Mouse (Mus musculus) forebrain, postnatal 0 days (tissue): Measurements from ENCODE around the gene Stk38l. TPM values are rescaled to one million over a fixed set of nuclear protein-coding genes. Genes with fewer than 3 reads are reported as not detected.

ENCODE experiments used
- ATAC-seq: fragments of 200-750 bp; cut with Nextera tagmentation; 2 replicates; pipeline ENCODE4 v1.8.0; 2017; ENCODE audit warnings: mild to moderate bottlenecking, moderate library complexity
- DNase-seq: peaks from one replicate; pipeline ENCODE4 v3.0.0-alpha.2; 2015
- H3K27ac ChIP-seq: fragments of 300-500 bp; sonication (generic); 2 replicates; pipeline ENCODE4 v1.5.1; 2014; ENCODE audit warnings: low read depth, mild to moderate bottlenecking, antibody characterized with exemption, low read length, moderate library complexity, mixed read lengths
- H3K27me3 ChIP-seq: fragments of 300-500 bp; sonication (generic); 2 replicates; pipeline ENCODE4 v1.6.1; 2014; ENCODE audit warnings: mild to moderate bottlenecking, low read length, mixed read lengths; ENCODE audit not compliant: insufficient read depth
- H3K36me3 ChIP-seq: fragments of 300-500 bp; sonication (generic); 2 replicates; pipeline ENCODE4 v1.6.1; 2014; ENCODE audit warnings: mild to moderate bottlenecking, moderate library complexity; ENCODE audit not compliant: insufficient read depth
- H3K4me1 ChIP-seq: fragments of 300-500 bp; sonication (generic); 2 replicates; pipeline ENCODE4 v1.6.1; 2014; ENCODE audit warnings: antibody characterized with exemption; ENCODE audit not compliant: insufficient read depth
- H3K4me2 ChIP-seq: fragments of 300-500 bp; sonication (generic); 2 replicates; pipeline ENCODE4 v1.6.1; 2014; ENCODE audit warnings: low read depth, mild to moderate bottlenecking, moderate library complexity
- H3K4me3 ChIP-seq: fragments of 300-500 bp; sonication (generic); 2 replicates; pipeline ENCODE4 v1.5.1; 2014; ENCODE audit warnings: low read depth, low read length, mixed read lengths
- H3K9ac ChIP-seq: fragments of 300-500 bp; sonication (generic); 2 replicates; pipeline ENCODE4 v1.6.1; 2014; ENCODE audit warnings: mild to moderate bottlenecking
- H3K9me3 ChIP-seq: fragments of 300-500 bp; sonication (generic); 2 replicates; pipeline ENCODE4 v1.6.1; 2016; ENCODE audit warnings: low read length
- CTCF ChIP-seq: sonication (generic); IDR thresholded peaks from 2 replicates; pipeline ENCODE4 v1.5.1; 2016; ENCODE audit warnings: antibody characterized with exemption, control low read depth, low read depth
- WGBS: fragments of 180-500 bp; shearing (Covaris S2); extraction: QIAGEN DNeasy Blood & Tissue Kit; methylation state at CpG from one replicate; pipeline ENCODE4 v1.1.7; 2014; 5-methylcytosine and 5-hydroxymethylcytosine counted together
- polyA plus RNA-seq: library from polyadenylated mRNA; unstranded; fragments of >200 nt; fragmentation: Nextera tagmentation; extraction: Ambion mirVana; gene quantifications from 2 replicates; pipeline ENCODE4 v1.2.1, GENCODE M21; 2015
- total RNA-seq: library from RNA; depleted of rRNA; stranded (reverse); fragments of >200 nt; gene quantifications from 2 replicates; pipeline ENCODE4 v1.2.3, GENCODE M21; 2014

Gene Stk38l
- total and polyA plus RNA-seq, 2 experiments from 2014 or later = 7.6 to 11.0 TPM

- H3K9ac ChIP-seq = no peak overlapping the region
- TF ChIP-seq CTCF = no peak
- H3K9me3 ChIP-seq = no peaks in the 10 kb centered on the region
- H3K27ac ChIP-seq = no peak overlapping the region
- peaks cover 7% of the 10 kb centered on the region for H3K4me1 ChIP-seq
- peak; percentile 36; the same call in 1 of the 2 replicates for ATAC-seq
- 54% methylated on average over 5 of the region's 5 CpGs for WGBS
- H3K4me3 ChIP-seq = no peak overlapping the region
- no peaks in the 10 kb centered on the region for H3K27me3 ChIP-seq
- no peaks in the 10 kb centered on the region for H3K36me3 ChIP-seq
- DNase-seq = peak; percentile 16
- no peak overlapping the region for H3K4me2 ChIP-seq
Observed at GRCm38 (mm10) chr6:146746577-146746976, 21.8 kb downstream of the Stk38l start.

GRCm38 (mm10) chr6:146747057-146747456 is 22.3 kb downstream of the Stk38l start:
- Histone ChIP-seq H3K4me1 (peaks cover 7% of the 10 kb centered on the region), H3K4me2 (no peak overlapping the region), H3K36me3 (no peaks in the 10 kb centered on the region), H3K9ac (no peak overlapping the region), H3K27me3 (no peaks in the 10 kb centered on the region), H3K4me3 (no peak overlapping the region), H3K9me3 (no peaks in the 10 kb centered on the region), H3K27ac (no peak overlapping the region)
- TF ChIP-seq CTCF = no peak
- ATAC-seq (no peak), DNase-seq (no peak)

DNA sequence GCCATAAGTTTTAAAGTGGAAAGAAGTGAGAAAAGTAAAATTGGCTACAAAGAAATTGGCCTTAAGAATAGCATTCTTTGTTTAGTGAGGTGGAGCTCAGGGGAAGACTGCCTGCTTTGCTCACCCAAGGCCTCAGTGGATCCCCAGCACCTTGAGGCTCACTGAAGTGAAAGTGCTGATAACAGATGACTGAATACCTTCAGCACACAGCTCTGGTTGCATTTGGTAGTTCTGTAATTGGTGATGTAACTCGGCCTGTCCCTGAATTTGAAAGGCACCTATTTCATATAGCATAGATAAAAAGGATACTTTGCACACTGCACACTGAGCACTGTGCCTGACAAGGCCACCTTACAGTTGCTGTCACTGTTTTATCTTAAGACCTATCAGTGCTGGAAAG is 23.5 kb downstream of the Stk38l start:
- Histone ChIP-seq H3K9me3 (no peaks in the 10 kb centered on the region), H3K9ac (no peak overlapping the region), H3K4me1 (peaks cover 10% of the 10 kb centered on the region), H3K27ac (no peak overlapping the region), H3K27me3 (no peaks in the 10 kb centered on the region), H3K36me3 (no peaks in the 10 kb centered on the region), H3K4me2 (no peak overlapping the region), H3K4me3 (no peak overlapping the region)
- TF ChIP-seq CTCF = no peak
- 94% methylated on average over 1 of the region's 1 CpGs for WGBS
- ATAC-seq = no peak
- DNase-seq = no peak

DNA sequence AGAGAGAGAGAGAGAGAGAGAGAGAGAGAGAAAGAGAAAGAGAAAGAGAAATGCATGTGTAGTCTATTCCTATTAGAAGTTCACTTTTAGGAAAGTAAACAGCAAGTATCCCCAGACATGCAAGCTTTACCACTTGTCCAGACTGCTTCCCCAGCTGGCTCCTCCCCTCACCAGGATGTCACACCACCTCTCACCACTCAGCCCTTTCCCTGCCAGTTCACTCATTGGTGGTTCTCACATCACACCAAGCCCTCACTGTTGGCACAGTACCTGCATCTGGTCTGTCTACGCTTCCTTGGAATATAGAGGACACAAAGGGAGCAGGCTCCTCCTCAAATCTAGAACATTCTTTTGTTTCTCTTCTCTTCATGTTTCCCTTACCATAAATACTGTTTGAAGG is 26.9 kb downstream of the Stk38l start:
- 49% methylated on average over 1 of the region's 1 CpGs for WGBS
- H3K27me3 ChIP-seq = no peaks in the 10 kb centered on the region

GRCm38 (mm10) chr6:146752178-146752577 is 27.4 kb downstream of the Stk38l start:
- Histone ChIP-seq H3K27me3 (no peaks in the 10 kb centered on the region), H3K4me2 (no peak overlapping the region), H3K4me1 (peaks cover 4% of the 10 kb centered on the region; the same call in 1 of the 2 replicates), H3K36me3 (no peaks in the 10 kb centered on the region), H3K4me3 (no peak overlapping the region), H3K9me3 (no peaks in the 10 kb centered on the region), H3K9ac (no peak overlapping the region), H3K27ac (no peak overlapping the region)
- DNase-seq = no peak
- WGBS = 83% methylated on average over 2 of the region's 2 CpGs
- TF ChIP-seq CTCF = no peak
- no peak for ATAC-seq

More for the DNA sequence above, 26.9 kb downstream of the Stk38l start:
- Histone ChIP-seq H3K4me2 (no peak overlapping the region), H3K9ac (no peak overlapping the region), H3K4me3 (no peak overlapping the region), H3K9me3 (no peaks in the 10 kb centered on the region), H3K36me3 (no peaks in the 10 kb centered on the region), H3K27ac (no peak overlapping the region), H3K4me1 (peaks cover 9% of the 10 kb centered on the region; the same call in 1 of the 2 replicates)
- DNase-seq = no peak
- no peak for TF ChIP-seq CTCF
- no peak for ATAC-seq

DNA sequence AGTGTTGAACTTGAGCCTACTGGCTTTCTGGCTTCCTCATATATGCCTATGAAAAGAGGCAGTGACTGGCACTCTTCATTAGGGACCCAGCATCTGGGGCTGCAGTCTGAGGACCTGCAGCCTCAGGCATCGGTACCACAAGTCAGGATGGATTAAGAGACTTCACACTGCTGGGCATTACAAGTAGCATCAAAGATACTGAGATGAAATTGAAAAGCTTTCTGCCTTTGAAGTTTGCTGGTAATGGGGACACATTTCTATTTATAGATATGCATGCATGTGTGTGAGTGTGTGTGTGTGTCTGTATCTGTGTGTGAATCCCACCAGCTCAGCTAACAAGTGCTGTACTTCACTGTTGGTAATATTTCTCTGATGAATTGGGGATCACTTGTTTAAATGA is 27.8 kb downstream of the Stk38l start:
- no peak overlapping the region for H3K27ac ChIP-seq
- no peak for ATAC-seq
- H3K4me3 ChIP-seq = no peak overlapping the region

DNA sequence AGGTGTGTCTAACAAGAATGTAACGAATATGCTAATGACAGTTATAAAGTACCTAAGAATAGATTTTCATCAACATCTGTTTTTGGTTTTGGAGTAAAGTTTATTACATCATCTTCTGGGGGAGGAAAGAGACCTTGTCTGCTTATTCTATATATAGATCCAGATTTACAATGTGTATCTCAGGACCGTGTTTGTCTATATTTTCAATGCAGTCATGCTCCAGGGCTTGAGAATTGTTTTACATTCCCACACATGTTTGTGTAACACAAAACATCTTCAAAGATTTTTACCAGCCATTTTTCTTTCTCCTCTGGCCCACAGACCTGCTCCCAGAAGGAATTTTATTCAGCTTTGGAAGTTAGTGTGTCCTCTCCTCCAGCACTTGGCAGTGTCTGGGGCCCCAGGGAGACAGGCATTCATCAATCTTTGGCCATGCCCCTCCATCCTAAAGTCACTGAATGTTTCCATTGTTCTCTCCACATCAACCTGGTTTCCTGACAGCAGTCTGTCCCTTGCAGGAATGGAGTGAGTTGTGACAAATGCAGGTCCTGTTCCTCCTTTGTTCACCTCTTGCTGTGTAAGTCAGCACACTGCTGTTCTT is 28.9 kb downstream of the Stk38l start:
- DNase-seq = no peak
- ATAC-seq = no peak
- 82% methylated on average over 2 of the region's 2 CpGs for WGBS
- TF ChIP-seq CTCF = no peak
- Histone ChIP-seq H3K4me1 (0 out of 2 replicates have a peak, but pooled peaks cover 3% of the 10 kb centered on the region), H3K27me3 (no peaks in the 10 kb centered on the region), H3K4me3 (no peak overlapping the region), H3K9me3 (no peaks in the 10 kb centered on the region), H3K36me3 (no peaks in the 10 kb centered on the region), H3K9ac (no peak overlapping the region), H3K4me2 (no peak overlapping the region), H3K27ac (no peak overlapping the region)

More for the DNA sequence above, 27.8 kb downstream of the Stk38l start:
- Histone ChIP-seq H3K9ac (no peak overlapping the region), H3K27me3 (no peaks in the 10 kb centered on the region), H3K4me2 (no peak overlapping the region), H3K4me1 (0 out of 2 replicates have a peak, but pooled peaks cover 3% of the 10 kb centered on the region), H3K36me3 (no peaks in the 10 kb centered on the region), H3K9me3 (no peaks in the 10 kb centered on the region)
- WGBS = 38% methylated on average over 1 of the region's 1 CpGs
- no peak for DNase-seq
- no peak for TF ChIP-seq CTCF
